Mouse (Mus musculus) right cerebral cortex, postnatal 25 days (tissue): ENCODE results near the gene Kiz.

Source experiments
- DNase-seq: peaks from one replicate; pipeline ENCODE4 v3.0.0; 2022

The Kiz gene

GRCm38 (mm10) chr2:146855599-146856039 lies at the start of gene Kiz:
Gene Kiz (plus strand): TSS chr2:146855864.
- DNase-seq: peak; percentile 90

- DNase-seq: no peak
Measured at GRCm38 (mm10) chr2:146809706-146810256, 45.9 kb upstream of the Kiz start.

- DNase-seq: no peak
Measured at GRCm38 (mm10) chr2:146810695-146811094, 45.0 kb upstream of the Kiz start.

- no peak for DNase-seq
Measured at GRCm38 (mm10) chr2:146814978-146815377, 40.7 kb upstream of the Kiz start.

GRCm38 (mm10) chr2:146819065-146819464 lies 36.6 kb upstream of the Kiz start:
- no peak for DNase-seq

GRCm38 (mm10) chr2:146823483-146823951 lies 32.1 kb upstream of the Kiz start:
- no peak for DNase-seq

- DNase-seq: no peak
Measured at GRCm38 (mm10) chr2:146824043-146824442, 31.6 kb upstream of the Kiz start.

GRCm38 (mm10) chr2:146828006-146828405 lies 27.7 kb upstream of the Kiz start:
- no peak for DNase-seq

DNA sequence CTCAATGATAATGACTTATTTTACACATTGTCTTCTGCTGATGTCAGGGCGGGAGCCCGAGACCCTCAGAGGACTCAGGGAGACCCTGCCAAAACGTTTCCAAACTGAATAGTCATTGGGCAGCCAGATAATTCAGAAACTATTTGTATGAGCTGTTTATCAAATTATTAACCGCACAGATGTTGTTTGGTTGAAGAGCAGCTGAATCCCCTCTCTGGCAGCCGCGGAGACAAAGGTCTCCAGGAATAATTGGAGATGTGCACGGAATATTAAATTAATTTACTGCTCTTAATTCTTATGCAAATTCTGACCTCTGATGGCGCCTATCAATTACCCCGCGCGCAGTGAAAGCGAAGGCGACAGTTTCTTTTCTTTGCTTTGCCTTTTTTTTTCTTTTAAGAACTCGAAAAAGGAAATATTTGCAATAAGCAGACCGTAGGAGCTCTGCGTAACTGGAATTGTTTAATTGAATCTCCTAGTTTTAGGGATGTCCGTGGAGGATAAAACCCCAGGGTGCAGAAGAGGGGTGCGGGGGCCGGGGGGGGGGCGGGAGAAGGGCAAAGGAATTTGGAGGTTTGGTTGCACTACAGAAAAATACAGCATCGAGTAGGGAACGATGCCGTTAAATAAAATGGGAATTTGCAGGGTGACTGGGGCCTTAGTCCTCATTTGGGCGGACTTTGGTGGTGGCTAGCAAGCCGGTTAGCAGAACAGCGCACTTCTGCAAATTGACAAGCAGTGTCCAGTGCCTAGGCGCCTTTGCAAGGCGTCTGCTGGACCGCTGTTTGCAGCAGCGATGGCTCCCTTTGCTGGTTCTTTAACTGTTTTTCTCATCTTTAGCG lies 22.2 kb upstream of the Kiz start:
- DNase-seq: no peak

- no peak for DNase-seq
Measured at GRCm38 (mm10) chr2:146834064-146834313, 21.7 kb upstream of the Kiz start.

DNA sequence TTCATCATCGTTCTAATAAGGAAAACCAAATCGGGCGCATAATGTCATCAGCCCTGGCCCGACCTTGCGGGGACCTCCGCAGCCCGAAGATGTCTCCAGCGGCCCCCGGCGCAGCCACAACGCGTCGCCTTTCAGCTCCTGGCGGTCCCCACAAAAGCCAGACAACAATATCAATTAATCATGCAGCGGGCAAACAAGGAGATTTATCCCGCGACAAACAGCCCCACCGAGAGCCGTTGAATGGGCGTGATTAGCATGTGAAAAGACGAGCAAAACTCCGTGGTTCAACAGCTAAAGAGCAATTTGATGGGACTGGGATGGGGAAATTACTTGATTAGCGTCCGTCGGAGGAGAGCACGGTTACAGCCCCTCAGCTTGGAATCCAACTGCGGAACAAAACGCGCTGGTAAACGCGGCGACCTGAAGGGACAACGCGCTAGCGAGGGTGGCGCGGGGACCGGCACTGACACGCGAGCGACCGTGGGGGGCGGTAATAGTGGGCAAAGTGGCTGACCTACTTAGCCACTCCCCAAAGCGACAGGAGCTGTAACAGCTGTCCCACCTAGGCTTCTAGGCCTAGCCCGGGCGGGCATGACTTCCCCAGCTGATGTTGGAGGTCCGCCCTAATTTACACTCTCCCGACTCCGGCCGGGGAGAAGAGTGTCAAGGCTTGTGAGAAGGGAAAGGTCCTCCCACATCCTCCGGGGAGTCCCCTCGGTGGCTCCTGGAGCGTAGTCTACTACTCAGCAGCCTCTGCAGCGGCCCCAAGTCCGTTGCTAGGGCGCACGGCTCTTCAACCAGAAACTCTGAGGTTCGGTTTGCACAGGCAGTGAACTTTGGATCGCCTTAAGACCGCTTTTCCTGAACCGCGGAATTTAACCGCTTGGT lies 21.1 kb upstream of the Kiz start:
- DNase-seq: no peak

DNA sequence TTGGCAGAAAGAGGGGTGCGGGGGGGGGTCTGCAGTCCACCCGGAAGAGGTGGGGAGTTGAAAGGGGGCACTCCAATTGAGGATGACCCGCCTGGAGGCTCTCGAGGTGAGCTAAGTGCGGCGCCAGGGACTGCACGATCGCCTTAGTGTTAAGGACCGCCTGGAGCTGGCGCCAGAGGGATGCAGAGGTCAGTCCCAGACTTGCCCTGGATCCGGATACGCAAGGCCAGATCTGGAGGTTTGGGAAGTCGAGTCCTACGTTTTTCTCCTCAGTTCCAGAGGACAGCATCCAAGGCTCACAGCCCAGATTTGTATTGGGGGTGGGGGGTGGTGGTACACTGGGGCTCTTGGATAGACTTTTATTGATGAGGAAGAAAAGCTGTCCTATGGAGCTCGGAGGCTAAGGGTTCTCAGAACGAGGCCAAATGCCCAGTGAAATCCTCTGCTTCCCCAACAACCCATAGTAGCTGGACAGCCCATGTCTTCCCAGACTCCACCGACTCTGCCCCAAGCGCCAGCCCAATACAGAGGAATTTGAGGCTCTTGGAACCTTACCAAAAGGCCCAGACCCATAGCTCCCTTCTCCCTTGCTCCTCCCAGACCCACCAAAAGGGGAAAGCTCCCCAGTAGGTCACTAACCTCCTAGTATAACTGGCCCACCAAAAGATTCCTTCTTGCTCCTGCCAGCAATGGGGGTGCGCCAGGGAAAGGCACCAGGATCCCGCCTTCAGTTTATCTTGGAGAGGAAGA lies 20.2 kb upstream of the Kiz start:
- DNase-seq: no peak

- no peak for DNase-seq
Measured at GRCm38 (mm10) chr2:146836246-146836645, 19.4 kb upstream of the Kiz start.

DNA sequence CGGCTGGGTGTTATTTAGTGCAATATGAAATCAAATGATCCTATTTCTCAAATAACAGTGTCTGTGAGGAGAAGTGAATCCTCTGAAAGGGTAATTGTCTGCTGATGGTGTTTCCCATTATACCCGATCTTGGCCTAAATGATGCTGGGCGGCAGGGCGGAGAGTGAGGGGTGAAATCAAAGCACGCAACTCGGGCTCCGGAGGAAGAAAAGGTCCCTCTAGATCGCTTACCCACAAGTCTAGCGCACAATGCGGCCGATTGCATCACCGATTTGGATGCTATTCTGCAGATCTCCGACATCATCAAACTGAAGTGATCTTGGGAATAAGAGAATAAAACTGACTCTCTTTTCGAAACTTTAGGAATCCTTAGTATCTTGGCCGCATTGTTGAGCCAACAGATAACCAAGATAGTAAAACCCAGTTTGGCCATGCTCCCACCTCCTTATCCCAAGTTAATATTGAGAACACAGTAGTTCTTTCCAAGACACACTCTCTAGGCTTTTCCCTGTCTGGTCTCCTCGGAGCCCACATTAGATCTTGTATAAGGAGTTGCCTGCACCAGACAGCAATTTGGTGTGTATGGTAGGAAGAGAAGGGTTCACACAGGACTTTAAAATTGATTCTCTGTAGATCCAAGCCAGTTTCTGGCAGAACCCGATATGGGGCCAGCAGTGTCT lies 18.7 kb upstream of the Kiz start:
- no peak for DNase-seq

DNA sequence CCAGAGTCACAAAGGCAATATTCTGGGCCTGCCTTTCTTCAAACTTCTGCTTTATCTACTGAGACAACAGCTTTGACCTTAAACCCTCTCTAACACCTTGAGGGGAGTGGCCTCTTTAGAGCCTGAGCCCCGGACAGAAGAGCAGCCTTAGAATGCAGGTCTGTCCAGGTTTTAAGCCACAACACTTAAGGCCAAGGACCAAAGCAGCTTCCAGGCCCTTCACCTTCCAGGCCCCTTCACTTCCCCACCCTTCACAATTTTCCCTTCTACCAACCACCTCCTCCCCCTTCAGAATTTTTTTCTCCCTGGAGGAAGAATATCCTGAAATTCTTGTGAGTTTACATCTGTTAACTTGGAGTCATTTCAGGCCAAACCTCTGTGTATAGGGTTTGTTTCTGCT lies 18.0 kb upstream of the Kiz start:
- DNase-seq: no peak

DNA sequence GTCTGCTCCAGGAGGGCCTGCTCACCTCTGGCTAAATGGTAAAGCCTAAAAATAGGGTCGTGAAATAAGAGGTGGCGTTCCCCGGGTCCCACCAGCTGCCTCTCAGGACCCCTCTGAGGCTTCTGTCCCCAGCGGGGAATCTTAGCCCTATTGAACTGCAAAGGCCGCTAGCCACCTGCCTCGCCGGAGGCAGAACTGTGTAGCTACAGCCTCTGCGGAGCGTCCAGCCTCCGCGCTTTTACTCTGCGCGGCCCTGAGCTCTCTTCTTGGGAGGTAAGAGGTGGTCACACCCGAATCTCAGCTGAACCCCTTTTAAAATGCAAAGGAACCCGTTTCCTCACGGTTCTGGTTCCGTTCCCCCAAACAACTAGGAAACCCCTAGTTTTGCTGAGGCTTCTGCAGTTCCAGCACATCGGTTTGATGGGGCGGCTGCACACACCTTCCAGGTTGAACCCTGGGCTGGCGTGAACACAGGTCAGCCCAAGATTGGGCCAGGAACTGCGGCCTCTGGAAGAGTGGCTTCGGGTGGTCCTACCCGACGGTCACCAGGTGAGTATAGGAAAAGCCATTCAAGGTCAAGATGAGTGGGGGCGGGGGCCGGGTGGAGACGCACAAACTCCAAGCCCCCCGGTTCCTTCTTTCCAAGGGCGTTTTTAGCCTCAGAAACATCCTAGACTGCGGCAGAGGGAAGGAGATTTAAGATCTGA lies 16.9 kb upstream of the Kiz start:
- no peak for DNase-seq

DNA sequence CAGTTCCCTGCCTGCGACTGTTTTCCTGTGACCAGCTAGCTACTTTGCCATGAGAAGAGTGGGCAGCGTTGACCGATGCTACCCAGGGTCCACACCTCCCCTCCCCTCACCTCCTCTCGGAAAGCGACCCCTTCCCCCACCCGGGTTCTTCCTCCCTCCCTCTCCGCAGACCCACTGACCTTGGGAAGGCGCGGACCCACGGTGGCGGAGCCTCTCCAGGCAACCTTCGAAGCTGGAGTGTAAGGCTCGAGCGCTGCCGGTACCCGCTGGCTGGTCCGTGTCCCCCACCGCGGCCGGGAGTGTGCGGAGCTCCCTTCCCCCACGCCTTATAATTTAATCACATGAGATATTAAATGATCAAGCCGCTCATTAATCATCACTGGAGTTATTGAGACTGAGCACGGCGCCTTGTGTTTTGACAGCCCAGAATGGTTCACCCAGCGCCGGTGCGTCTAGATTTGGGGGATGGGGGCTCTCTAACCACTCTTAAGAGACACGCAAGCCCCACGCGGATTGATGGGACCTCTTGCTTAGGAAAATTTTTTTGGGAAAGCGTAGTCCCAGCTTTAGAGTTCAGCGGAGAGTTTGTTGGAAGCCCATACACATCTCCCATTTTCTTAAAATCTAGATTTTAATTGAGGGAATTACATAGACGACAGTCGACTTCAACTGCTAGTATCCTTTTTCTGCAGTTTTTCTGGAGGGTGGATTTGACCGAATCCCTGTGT lies 16.2 kb upstream of the Kiz start:
- no peak for DNase-seq

- DNase-seq: no peak
Measured at GRCm38 (mm10) chr2:146847863-146848262, 7.8 kb upstream of the Kiz start.

- no peak for DNase-seq
Measured at GRCm38 (mm10) chr2:146856120-146856519, 456 bp downstream of the Kiz start.

DNA sequence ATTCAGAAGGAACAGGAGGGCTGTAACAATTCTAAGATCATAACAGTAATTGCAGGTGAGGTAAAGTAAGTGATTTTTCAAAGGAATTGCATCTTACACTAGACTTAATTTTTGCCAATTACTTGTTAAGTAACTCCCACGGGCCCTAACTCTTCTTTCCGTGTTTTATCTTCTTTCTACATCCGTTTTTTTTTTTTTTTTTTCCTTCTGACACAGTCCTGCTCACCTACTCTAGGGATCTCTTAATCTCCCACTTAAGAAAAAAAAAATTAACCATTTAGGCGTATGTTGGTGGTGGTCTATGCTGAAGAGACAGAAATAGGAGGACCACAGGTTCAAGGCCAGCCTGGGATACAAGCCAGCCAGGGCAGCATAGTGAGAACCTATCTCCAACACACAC lies 1.2 kb downstream of the Kiz start:
- DNase-seq: no peak

DNA sequence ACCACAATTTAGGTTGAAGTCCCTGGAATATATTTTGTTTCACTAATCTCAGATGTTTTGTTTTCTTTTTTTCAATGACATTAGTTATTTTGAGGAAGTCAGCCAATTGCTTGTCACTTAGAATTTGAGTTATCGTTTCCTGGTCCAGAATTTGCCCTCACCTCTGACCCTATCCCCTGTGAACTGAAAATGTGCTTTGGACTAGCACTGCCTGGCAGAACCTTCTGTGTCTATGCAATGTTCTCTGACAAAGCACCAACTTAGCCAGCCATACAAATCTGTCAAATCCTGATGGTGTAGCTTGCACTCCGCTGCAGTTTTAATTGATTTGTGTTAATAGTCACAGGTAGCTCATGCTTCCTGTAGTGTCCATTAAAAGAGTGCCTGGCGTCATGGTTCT lies 10.1 kb downstream of the Kiz start:
- DNase-seq: no peak
